Mouse (Mus musculus) liver, embryonic 18 days (tissue): ENCODE results near the gene Gm28168. TPM values are rescaled to one million over a fixed set of nuclear protein-coding genes. Genes with fewer than 3 reads are reported as not detected.

ENCODE experiments used
- polyA plus RNA-seq: library from polyadenylated mRNA; depleted of rRNA; stranded (reverse); fragments of >200 nt; gene quantifications from 2 replicates; pipeline ENCODE4 v1.2.3, GENCODE M21; 2012; rRNA removed

Gm28168 gene
- not detected in 2 replicates for polyA plus RNA-seq

GRCm38 (mm10) chr1:117927715-117928114 lies at the start of gene Gm28168:
Gene Gm28168, plus strand, starts transcription at chr1:117928015.

GRCm38 (mm10) chr1:117965639-117966038 lies 37.8 kb downstream of the Gm28168 start, which contains the start of gene Gm7145:
Gene Gm7145, plus strand, starts transcription at chr1:117965939.

Other genes with a start within 250 kb of the Gm28168 start
- not detected in 2 replicates for gene Gm28363, start 230.9 kb upstream of the Gm28168 start, polyA plus RNA-seq
- not detected in 2 replicates for gene B020011L13Rik, start 146.9 kb upstream of the Gm28168 start, polyA plus RNA-seq
- not detected in 2 replicates for gene Gm28360, start 97.9 kb upstream of the Gm28168 start, polyA plus RNA-seq
- gene Gm7145, start 37.9 kb downstream of the Gm28168 start, polyA plus RNA-seq = not detected in 2 replicates
- not detected in 2 replicates for gene Gm29106, start 248.5 kb downstream of the Gm28168 start, polyA plus RNA-seq